Mouse (Mus musculus) bone marrow macrophage, adult 2 months (primary cell): Measurements from ENCODE around the gene Slc26a10. TPM values are rescaled to one million over a fixed set of nuclear protein-coding genes. Genes with fewer than 3 reads are reported as not detected.
"Not testable (repeated sequence)": the region's sequence is repeated elsewhere in the genome, so short reads cannot be mapped to it uniquely, and the experiment has no call there.

ENCODE experiments used
- H3K27ac ChIP-seq: 2 replicates; pipeline ENCODE4 v1.5.1; 2012; ENCODE audit warnings: low read depth, low read length; ENCODE audit not compliant: insufficient read depth
- H3K4me1 ChIP-seq: 2 replicates; pipeline ENCODE4 v1.6.1; 2012; ENCODE audit warnings: low read length; ENCODE audit not compliant: control insufficient read depth, insufficient read depth
- H3K4me3 ChIP-seq: 2 replicates; pipeline ENCODE4 v1.5.1; 2012; ENCODE audit warnings: mild to moderate bottlenecking, low read length, moderate library complexity; ENCODE audit not compliant: insufficient read depth
- CTCF ChIP-seq: IDR thresholded peaks from 2 replicates; pipeline ENCODE4 v1.5.1; 2012; ENCODE audit warnings: low read depth, mild to moderate bottlenecking, low read length, moderate library complexity
- POLR2A ChIP-seq: IDR thresholded peaks from 2 replicates; pipeline ENCODE4 v1.6.1; 2012; ENCODE audit warnings: mild to moderate bottlenecking, low read depth, low read length, borderline replicate concordance
- polyA plus RNA-seq: library from polyadenylated mRNA; stranded (reverse); fragments of >200 nt; gene quantifications from 2 replicates; pipeline ENCODE4 v1.2.4, GENCODE M21; 2012; ENCODE audit not compliant: missing spikeins, insufficient read depth, insufficient read length

Gene Slc26a10
- polyA plus RNA-seq, 1 experiment = not detected

DNA sequence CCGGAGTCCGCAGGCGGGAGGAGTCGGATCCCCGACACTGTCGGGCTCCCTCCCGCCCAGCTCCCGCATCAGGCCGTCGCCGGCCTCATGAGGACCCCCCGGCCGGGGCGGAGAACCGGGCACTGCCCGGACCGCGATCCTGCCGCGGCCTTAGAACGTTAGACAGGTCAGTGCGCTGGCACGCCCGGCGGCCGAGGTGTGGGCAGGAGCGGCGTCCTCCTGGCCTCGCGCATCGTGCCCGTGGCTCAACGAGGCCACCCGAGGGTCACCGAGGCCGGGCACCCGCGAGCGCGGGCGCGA is 15.1 kb downstream of the Slc26a10 start:
- peak overlapping the region; percentile 91 for H3K27ac ChIP-seq
- H3K4me3 ChIP-seq = peak overlapping the region; percentile 94
- peaks cover 23% of the 10 kb centered on the region for H3K4me1 ChIP-seq
- TF ChIP-seq CTCF (no peak), POLR2A (no peak)

DNA sequence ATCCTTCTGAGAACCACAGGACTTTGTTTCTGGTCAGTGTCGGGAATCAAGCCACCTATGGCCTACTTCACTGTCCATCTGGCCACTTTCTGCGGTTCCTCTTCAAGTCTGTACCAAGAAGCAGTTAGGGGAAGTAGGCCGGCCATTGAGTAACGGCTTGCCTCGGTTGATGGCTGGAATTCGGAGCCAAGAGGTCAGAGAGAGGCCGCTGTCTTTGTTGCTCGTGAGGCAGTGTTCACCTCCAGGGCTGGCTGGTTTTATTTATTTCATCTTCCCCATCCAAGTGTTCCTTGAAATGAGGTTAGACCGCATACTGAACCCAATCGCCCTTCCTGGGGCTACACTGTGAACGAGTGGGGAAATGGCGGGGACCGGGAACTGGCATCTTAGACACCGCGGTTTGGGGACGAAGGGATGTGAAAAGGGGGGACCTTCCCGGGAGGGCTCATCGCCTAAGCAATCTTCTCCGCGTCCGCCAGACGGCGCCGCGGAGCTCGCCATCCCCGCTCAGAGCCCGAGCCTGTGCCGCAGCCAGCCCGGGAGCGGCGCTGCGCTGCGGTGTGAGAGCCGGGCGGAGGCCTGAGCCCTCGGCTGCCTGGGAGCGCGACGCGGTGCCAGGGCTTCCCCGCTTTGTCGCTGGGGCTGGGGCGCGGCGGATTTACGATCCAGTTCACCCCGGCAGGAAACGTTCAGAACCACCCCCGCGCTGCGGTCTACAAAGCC is 15.7 kb downstream of the Slc26a10 start, which contains the start of gene B4galnt1:
TSS of gene B4galnt1 (plus strand) at position 595 of the 723 bp plus-strand sequence.
- TF ChIP-seq CTCF = peak; percentile 69
- TF ChIP-seq POLR2A = no peak
- H3K4me3 ChIP-seq = peak within 1 kb of the TSS; percentile 94
- H3K27ac ChIP-seq = peak within 1 kb of the TSS; percentile 91
- H3K4me1 ChIP-seq = peaks cover 26% of the 10 kb centered on the region

DNA sequence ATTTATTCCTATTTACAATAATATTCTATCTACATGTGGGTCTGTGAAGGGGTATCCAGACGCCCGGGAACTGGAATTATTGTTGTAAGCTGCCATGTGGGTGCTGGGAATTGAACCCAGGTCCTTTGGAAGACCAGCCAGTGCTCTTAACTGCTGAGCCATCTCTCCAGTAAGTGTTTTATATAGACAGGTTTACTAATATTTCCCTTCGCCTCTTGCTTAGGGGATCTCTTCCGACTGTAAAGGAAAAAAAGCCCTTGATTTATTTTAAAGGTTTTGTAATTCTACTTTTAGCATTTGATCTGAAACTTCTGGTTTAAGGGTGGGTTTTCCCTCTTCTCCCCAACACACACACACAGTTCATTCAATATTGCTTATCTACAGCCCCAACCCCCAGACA is 16.3 kb downstream of the Slc26a10 start:
- Histone ChIP-seq H3K4me1 (peaks cover 26% of the 10 kb centered on the region), H3K27ac (peak overlapping the region; percentile 91), H3K4me3 (no peak overlapping the region)
- TF ChIP-seq POLR2A (no peak), CTCF (no peak)

DNA sequence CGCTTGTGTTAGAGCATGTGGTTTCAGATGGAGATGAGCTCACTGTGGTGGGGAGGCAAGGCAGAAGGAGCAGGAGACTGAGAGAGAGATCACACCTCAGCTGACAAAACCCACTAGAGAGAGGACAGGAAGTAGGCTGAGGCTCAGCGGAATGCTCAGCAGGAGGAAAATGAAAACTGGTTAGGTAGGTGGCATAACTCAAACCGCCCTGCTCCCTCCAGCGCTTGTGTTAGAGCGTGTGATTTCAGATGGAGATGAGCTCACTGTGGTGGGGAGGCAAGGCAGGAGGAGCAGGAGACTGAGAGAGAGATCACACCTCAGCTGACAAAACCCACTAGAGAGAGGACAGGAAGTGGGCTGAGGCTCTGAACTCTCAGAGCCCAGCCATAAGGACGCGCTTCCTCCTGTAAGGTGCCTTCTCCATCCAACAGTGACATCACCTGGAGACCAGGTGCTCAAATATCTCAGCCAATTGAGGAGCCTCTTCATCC is 17.6 kb downstream of the Slc26a10 start:
- not testable (repeated sequence) for H3K27ac ChIP-seq, H3K4me3 ChIP-seq
- H3K4me1 ChIP-seq = peaks cover 23% of the 10 kb centered on the region

DNA sequence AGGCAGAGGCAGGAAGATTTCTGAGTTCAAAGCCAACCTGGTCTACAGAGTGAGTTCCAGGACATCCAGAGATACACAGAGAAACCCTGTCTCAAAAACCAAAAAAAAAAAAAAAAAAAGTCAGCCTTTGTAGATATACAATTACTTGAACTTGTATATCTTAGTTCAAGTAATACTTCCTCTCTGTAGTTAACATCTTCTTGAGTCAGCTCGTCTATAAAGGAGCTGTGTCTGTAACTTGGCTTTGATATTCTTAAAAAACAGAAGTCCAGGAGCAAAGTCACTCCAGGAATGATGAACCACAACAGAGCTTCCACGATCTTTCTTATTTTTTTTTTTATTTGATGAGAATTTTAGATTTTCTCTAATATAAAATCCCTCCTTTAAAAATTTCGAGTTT is 19.7 kb downstream of the Slc26a10 start:
- Histone ChIP-seq H3K27ac (no peak overlapping the region), H3K4me1 (peaks cover 19% of the 10 kb centered on the region), H3K4me3 (no peak overlapping the region)
- TF ChIP-seq CTCF (no peak), POLR2A (no peak)

DNA sequence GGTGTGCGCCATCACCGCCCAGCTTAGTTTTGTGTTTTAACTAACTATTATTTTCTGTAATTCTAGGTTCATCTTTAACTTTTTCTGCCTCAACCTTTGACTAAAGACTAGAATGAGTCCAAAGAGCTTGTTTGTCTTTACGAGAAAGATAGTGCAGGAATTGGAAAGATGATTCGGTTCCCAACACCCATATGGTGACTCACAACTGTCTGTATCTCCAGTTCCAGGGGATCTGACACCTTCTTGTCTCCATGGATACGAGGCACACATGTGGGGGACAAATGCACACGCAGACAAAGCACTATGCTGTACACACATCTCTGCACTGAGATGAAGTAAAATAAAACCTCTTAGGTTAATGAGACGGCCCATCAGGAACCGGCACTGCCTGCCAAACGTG is 20.4 kb downstream of the Slc26a10 start:
- TF ChIP-seq CTCF (no peak), POLR2A (no peak)
- Histone ChIP-seq H3K4me3 (no peak overlapping the region), H3K4me1 (peaks cover 19% of the 10 kb centered on the region), H3K27ac (no peak overlapping the region)

DNA sequence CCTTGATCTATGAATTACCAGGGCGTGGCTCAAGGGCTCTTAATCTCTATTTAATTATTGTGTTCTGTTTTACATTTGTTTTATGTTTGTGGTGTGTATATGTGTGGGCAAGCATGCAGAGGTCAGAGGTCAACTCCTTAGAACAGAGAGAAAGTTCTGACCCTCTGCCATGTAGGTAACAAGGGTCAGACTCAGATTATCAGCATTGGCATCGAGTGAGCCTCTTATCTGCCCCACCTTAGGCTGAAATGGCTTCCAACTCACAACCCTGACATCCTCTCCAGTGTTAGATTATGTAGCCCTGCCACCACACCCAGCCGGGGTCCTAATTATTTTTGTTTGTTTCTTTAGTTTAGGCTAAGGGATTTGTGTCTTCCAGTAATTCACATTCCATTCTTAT is 22.0 kb downstream of the Slc26a10 start:
- Histone ChIP-seq H3K4me3 (no peak overlapping the region), H3K4me1 (peaks cover 12% of the 10 kb centered on the region), H3K27ac (no peak overlapping the region)
- no peak for TF ChIP-seq CTCF
- TF ChIP-seq POLR2A = no peak

DNA sequence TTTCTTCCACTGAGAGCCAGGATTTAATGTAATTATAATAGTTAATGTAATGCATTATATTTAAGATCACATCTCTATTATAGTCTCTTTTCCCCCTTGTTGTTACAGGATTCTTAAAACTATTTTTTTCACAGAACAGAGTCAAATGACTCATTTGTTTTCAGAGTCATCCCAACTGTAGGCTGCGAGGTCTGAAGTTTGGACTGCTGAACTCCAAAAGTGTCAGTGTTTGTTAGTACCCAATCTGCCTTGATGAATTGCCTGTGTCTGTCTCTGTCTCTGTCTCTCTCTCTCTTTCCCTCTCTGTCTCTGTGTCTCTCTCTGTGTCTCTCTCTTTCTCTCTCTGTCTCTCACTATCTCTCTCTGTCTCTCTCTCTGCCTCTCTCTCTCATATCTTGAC is 23.9 kb downstream of the Slc26a10 start:
- Histone ChIP-seq H3K4me1 (peaks cover 7% of the 10 kb centered on the region), H3K27ac (no peak overlapping the region), H3K4me3 (no peak overlapping the region)
- TF ChIP-seq POLR2A = no peak
- no peak for TF ChIP-seq CTCF

DNA sequence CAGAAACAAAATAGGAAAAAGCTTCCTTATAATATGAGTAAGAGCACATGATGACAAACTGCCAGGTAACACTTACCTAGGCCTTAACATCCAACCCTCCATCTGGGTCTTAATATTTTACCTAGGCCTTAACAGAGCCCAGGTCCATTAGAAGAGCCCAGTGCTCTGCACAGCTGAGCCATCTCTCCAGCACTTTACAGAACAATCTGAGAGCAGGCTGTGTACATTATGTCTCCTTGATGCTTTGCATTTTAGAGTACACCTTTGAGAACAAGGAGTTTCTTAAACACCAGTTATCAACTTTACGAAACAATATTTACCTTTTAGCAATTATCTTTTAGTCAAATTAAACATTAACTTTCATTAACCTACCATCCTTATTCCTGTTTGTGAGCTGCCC is 24.4 kb downstream of the Slc26a10 start:
- no peak overlapping the region for H3K4me3 ChIP-seq
- no peak overlapping the region for H3K27ac ChIP-seq
- peaks cover 7% of the 10 kb centered on the region for H3K4me1 ChIP-seq
- TF ChIP-seq CTCF (no peak), POLR2A (no peak)

DNA sequence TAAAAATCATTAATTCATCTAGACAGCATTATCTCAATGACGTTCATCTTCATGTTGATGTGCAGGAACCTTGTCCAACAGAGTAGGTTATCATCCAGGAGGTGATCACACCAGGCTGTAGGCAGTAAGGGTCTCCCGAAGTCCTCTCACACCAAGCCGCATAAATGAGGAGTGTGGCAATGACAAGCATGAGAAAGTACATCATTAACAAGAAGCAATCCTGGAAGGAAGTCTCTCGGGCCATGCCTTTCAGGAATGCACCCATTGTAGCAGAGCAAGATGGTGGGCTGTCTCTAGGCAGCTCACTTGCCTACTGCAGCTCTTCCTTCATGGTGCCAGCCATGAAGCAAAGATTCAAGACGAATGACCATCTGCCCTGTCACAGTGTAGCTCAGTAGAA is 25.8 kb downstream of the Slc26a10 start:
- TF ChIP-seq CTCF = no peak
- TF ChIP-seq POLR2A = no peak
- Histone ChIP-seq H3K27ac (no peak overlapping the region), H3K4me3 (no peak overlapping the region), H3K4me1 (peaks cover 13% of the 10 kb centered on the region)

DNA sequence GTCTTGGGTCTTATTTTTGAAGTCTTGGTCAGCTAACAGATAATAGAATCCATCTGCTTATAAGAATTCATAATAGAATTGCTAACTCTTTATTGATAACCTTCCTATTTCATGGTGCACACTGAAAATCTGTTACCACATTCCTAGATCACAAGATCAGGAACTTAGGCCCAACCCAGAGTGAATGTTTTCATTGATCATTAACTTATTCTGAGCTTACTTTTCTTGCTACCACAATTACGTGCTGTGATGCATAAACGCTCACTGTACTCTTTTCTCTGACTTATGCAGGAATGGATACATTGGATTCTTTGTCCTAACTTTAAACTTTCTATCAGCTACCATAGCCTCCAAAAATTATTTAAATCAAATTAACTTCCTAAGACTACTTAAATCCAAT is 26.2 kb downstream of the Slc26a10 start:
- TF ChIP-seq POLR2A = no peak
- no peak for TF ChIP-seq CTCF
- Histone ChIP-seq H3K4me3 (no peak overlapping the region), H3K27ac (no peak overlapping the region), H3K4me1 (peaks cover 15% of the 10 kb centered on the region)
